Mouse (Mus musculus) kidney, postnatal 0 days (tissue): ENCODE results near the gene Magea4. TPM values are rescaled to one million over a fixed set of nuclear protein-coding genes. Genes with fewer than 3 reads are reported as not detected.

Source experiments
- ATAC-seq: fragments of 200-750 bp; cut with Nextera tagmentation; replicated peaks from 2 replicates; pipeline ENCODE4 v1.8.0; 2017; ENCODE audit warnings: low read depth, moderate number of reproducible peaks, moderate TSS enrichment, moderate library complexity; ENCODE audit not compliant: low FRiP score
- DNase-seq: peaks from one replicate; pipeline ENCODE4 v3.0.0-alpha.2; 2016; ENCODE audit warnings: low spot score
- H3K27ac ChIP-seq: fragments of 300-500 bp; sonication (generic); 2 replicates; pipeline ENCODE4 v1.5.1; 2014; ENCODE audit warnings: mild to moderate bottlenecking
- H3K27me3 ChIP-seq: fragments of 300-500 bp; sonication (generic); 2 replicates; pipeline ENCODE4 v1.6.1; 2014; ENCODE audit warnings: low read length, mixed read lengths; ENCODE audit not compliant: insufficient read depth
- H3K36me3 ChIP-seq: fragments of 300-500 bp; sonication (generic); 2 replicates; pipeline ENCODE4 v1.6.1; 2014; ENCODE audit warnings: low read length, mixed read lengths; ENCODE audit not compliant: insufficient read depth
- H3K4me1 ChIP-seq: fragments of 300-500 bp; sonication (generic); replicated peaks from 2 replicates; pipeline ENCODE4 v1.6.1; 2014; ENCODE audit warnings: antibody characterized with exemption, low read length, mixed read lengths; ENCODE audit not compliant: insufficient read depth
- H3K4me2 ChIP-seq: fragments of 300-500 bp; sonication (generic); 2 replicates; pipeline ENCODE4 v1.6.1; 2014; ENCODE audit warnings: mild to moderate bottlenecking, low read length, moderate library complexity, mixed read lengths
- H3K4me3 ChIP-seq: fragments of 300-500 bp; sonication (generic); replicated peaks from 2 replicates; pipeline ENCODE4 v1.5.1; 2014; ENCODE audit warnings: low read depth, low read length
- H3K9ac ChIP-seq: fragments of 300-500 bp; sonication (generic); 2 replicates; pipeline ENCODE4 v1.6.1; 2014; ENCODE audit warnings: low read depth, low read length
- H3K9me3 ChIP-seq: fragments of 300-500 bp; sonication (generic); replicated peaks from 2 replicates; pipeline ENCODE4 v1.6.1; 2016; ENCODE audit warnings: low read length, inconsistent platforms, mixed read lengths
- CTCF ChIP-seq: IDR thresholded peaks from 2 replicates; pipeline ENCODE4 v1.5.1; 2016; ENCODE audit warnings: antibody characterized with exemption, low read depth, mild to moderate bottlenecking, moderate library complexity
- whole genome bisulfite sequencing: fragments of 180-500 bp; shearing (Covaris S2); extraction: QIAGEN DNeasy Blood & Tissue Kit; methylation state at CpG from one replicate; pipeline ENCODE4 v1.1.7; 2014; 5-methylcytosine and 5-hydroxymethylcytosine counted together
- microRNA counts: library from miRNA; unstranded; fragments of <30 nt; microRNA quantifications from one replicate; lab custom pipeline; 2015
- microRNA-seq: library from miRNA; unstranded; fragments of <30 nt; microRNA quantifications from one replicate; pipeline ENCODE4, GENCODE M21; 2016
- polyA plus RNA-seq: library from polyadenylated mRNA; unstranded; fragments of >200 nt; fragmentation: Nextera tagmentation; extraction: Ambion mirVana; gene quantifications from 2 replicates; pipeline ENCODE4 v1.2.1, GENCODE M21; 2015

Magea4 gene
- not detected in 2 replicates for polyA plus RNA-seq

DNA sequence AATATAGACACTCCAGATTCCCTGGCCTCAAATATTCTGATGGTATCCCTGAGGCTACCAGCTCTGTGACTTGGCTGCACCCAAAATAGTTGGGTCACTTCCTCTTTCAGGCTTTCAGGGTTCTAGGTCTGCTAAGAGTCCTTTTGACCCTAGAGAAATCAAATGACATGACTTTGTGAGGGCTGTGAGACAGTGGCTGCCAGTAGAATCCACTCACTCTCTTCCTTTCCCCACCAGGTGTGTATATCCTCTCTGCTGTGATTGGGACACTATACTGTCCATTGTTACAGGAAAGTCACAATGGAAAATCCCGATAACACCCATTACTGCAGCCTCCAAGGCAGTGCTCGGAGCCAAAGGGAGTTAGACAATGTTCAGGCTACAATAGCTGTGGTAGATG is at the start of gene Magea4:
TSS of gene Magea4 (plus strand) at position 301 of the 400 bp plus-strand sequence.
- Histone ChIP-seq H3K9ac (no peak within 1 kb of the TSS), H3K36me3 (no peaks in the 10 kb centered on the region), H3K4me2 (no peak within 1 kb of the TSS), H3K4me1 (no peaks in the 10 kb centered on the region), H3K27me3 (no peaks in the 10 kb centered on the region), H3K9me3 (no peaks in the 10 kb centered on the region), H3K27ac (no peak within 1 kb of the TSS), H3K4me3 (no peak within 1 kb of the TSS)
- ATAC-seq (no peak), DNase-seq (no peak)
- TF ChIP-seq CTCF: no peak
- WGBS: 81% methylated on average over 2 of the region's 2 CpGs

GRCm38 (mm10) chrX:72202944-72203554 is 18.8 kb upstream of the Magea4 start:
- 55% methylated on average over 4 of the region's 4 CpGs for WGBS
- no peak for ATAC-seq
- no peak for TF ChIP-seq CTCF
- Histone ChIP-seq H3K9ac (no peak overlapping the region), H3K4me2 (no peak overlapping the region), H3K4me3 (no peak overlapping the region), H3K27ac (no peak overlapping the region), H3K4me1 (no peaks in the 10 kb centered on the region), H3K9me3 (no peaks in the 10 kb centered on the region), H3K36me3 (no peaks in the 10 kb centered on the region), H3K27me3 (no peaks in the 10 kb centered on the region)
- DNase-seq: no peak

DNA sequence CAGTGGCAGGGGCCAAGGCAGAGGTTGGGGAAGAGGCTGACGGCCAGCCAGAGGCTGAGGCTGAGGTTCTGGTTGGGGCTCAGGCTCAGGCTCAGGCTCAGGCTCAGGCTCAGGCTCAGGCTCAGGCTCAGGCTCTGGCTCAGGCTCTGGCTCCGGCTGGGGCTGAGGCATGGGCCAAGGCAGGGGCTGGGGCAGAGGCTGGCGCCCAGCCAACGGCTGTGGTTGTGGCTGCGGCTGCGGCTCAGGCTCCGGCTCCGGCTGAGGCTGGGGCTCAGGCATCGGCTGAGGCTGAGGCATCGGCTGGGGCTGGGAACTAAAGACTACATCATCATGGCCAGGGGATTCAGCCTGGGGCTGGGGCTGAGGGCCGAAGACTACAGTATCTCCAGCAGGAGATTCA is 48.8 kb downstream of the Magea4 start:
- no peak for DNase-seq
- no peaks in the 10 kb centered on the region for H3K9me3 ChIP-seq
- H3K4me2 ChIP-seq: no peak overlapping the region
- no peaks in the 10 kb centered on the region for H3K36me3 ChIP-seq
- 94% methylated on average over 11 of the region's 11 CpGs for WGBS
- H3K27ac ChIP-seq: no peak overlapping the region
- H3K4me1 ChIP-seq: no peaks in the 10 kb centered on the region
- no peak for TF ChIP-seq CTCF
- no peak overlapping the region for H3K4me3 ChIP-seq
- H3K27me3 ChIP-seq: no peaks in the 10 kb centered on the region
- H3K9ac ChIP-seq: no peak overlapping the region
- ATAC-seq: no peak

MicroRNAs encoded within 50 kb of the gene (microRNA counts, 519-probe panel; counts per million panel counts)
- 330 counts per million, percentile 68 among the panel's probes with 10 or more counts for microRNA mmu-miR-224 (lab: Ali Mortazavi, UCI)
- microRNA mmu-miR-452 (lab: Ali Mortazavi, UCI): 330 counts per million, percentile 68 among the panel's probes with 10 or more counts

Small RNA genes within 50 kb of the gene (microRNA-seq; reads per million reads assigned to microRNA genes)
- gene Mir224 (273 reads per million, percentile 62 among the genes with 10 or more reads in this experiment), gene Mir452 (24.4 reads per million, percentile 36 among the genes with 10 or more reads in this experiment)

Other genes starting within 250 kb of the Magea4 start
- gene Fate1, start 249.0 kb upstream of the Magea4 start, polyA plus RNA-seq: not detected in 2 replicates
- 0.06 TPM in 1 of 2 replicates, not detected in the other for gene Cnga2, start 230.2 kb upstream of the Magea4 start, polyA plus RNA-seq
- gene Gabre, start 52.8 kb downstream of the Magea4 start, polyA plus RNA-seq: 0.99 TPM in 2 replicates
- gene Magea10, start 164.8 kb downstream of the Magea4 start, polyA plus RNA-seq: not detected in 2 replicates